Mouse (Mus musculus) embryonic facial prominence, embryonic 14.5 days (tissue): ENCODE results near the gene Olfr370. TPM values are rescaled to one million over a fixed set of nuclear protein-coding genes. Genes with fewer than 3 reads are reported as not detected.
"Not testable (repeated sequence)": the region's sequence is repeated elsewhere in the genome, so short reads cannot be mapped to it uniquely, and the experiment has no call there.

ENCODE experiments used
- ATAC-seq: fragments of 200-750 bp; cut with Nextera tagmentation; 2 replicates; pipeline ENCODE4 v1.8.0; 2017; ENCODE audit warnings: low read depth, moderate number of reproducible peaks, moderate TSS enrichment
- DNase-seq: peaks from one replicate; pipeline ENCODE4 v3.0.0-alpha.2; 2015; ENCODE audit warnings: low spot score
- H3K27ac ChIP-seq: fragments of 300-500 bp; sonication (generic); replicated peaks from 2 replicates; pipeline ENCODE4 v1.5.1; 2014; ENCODE audit warnings: low read depth, mild to moderate bottlenecking, low read length, moderate library complexity
- H3K27me3 ChIP-seq: fragments of 300-500 bp; sonication (generic); replicated peaks from 2 replicates; pipeline ENCODE4 v1.6.1; 2014; ENCODE audit warnings: low read length; ENCODE audit not compliant: control insufficient read depth, insufficient read depth
- H3K36me3 ChIP-seq: fragments of 300-500 bp; sonication (generic); 2 replicates; pipeline ENCODE4 v1.6.1; 2014; ENCODE audit warnings: low read length, mixed read lengths; ENCODE audit not compliant: control insufficient read depth, insufficient read depth
- H3K4me1 ChIP-seq: fragments of 300-500 bp; sonication (generic); 2 replicates; pipeline ENCODE4 v1.6.1; 2014; ENCODE audit warnings: antibody characterized with exemption, low read length; ENCODE audit not compliant: control insufficient read depth, insufficient read depth
- H3K4me2 ChIP-seq: fragments of 300-500 bp; sonication (generic); 2 replicates; pipeline ENCODE4 v1.6.1; 2014; ENCODE audit warnings: low read depth, mild to moderate bottlenecking, low read length, moderate library complexity, mixed read lengths
- H3K4me3 ChIP-seq: fragments of 300-500 bp; sonication (generic); 2 replicates; pipeline ENCODE4 v1.5.1; 2014; ENCODE audit warnings: low read depth, mild to moderate bottlenecking, low read length
- H3K9ac ChIP-seq: fragments of 300-500 bp; sonication (generic); 2 replicates; pipeline ENCODE4 v1.6.1; 2014; ENCODE audit warnings: low read depth, mild to moderate bottlenecking, low read length, moderate library complexity, mixed read lengths
- H3K9me3 ChIP-seq: fragments of 300-500 bp; sonication (generic); 2 replicates; pipeline ENCODE4 v1.6.1; 2016; ENCODE audit warnings: low read length; ENCODE audit not compliant: control insufficient read depth
- WGBS: fragments of 180-500 bp; shearing (Covaris S2); extraction: QIAGEN DNeasy Blood & Tissue Kit; methylation state at CpG from one replicate; pipeline ENCODE4 v1.1.7; 2014; 5-methylcytosine and 5-hydroxymethylcytosine counted together
- polyA plus RNA-seq: library from polyadenylated mRNA; unstranded; fragments of >200 nt; fragmentation: Nextera tagmentation; extraction: Ambion mirVana; gene quantifications from 2 replicates; pipeline ENCODE4 v1.2.1, GENCODE M21; 2014

Olfr370 gene
- polyA plus RNA-seq, 1 experiment from 2014 or later: 0.19 TPM

GRCm38 (mm10) chr8:83566469-83567395, 31.2 kb downstream of the Olfr370 start, which contains the start of gene Ndufb7:
Ndufb7 (plus strand) TSS chr8:83566671.
- peak within 1 kb of the TSS; percentile 66 for H3K4me3 ChIP-seq
- H3K9ac ChIP-seq: peak within 1 kb of the TSS; percentile 78
- peaks cover 23% of the 10 kb centered on the region for H3K36me3 ChIP-seq
- H3K4me1 ChIP-seq: no peaks in the 10 kb centered on the region; the same call in none of the 2 replicates
- H3K4me2 ChIP-seq: peak within 1 kb of the TSS; percentile 74
- ATAC-seq (peak; percentile 87), DNase-seq (peak; percentile 93)
- H3K9me3 ChIP-seq: no peaks in the 10 kb centered on the region
- no peak within 1 kb of the TSS; the same call in 1 of the 2 replicates for H3K27ac ChIP-seq
- under 1% methylated on average over 39 of the region's 48 CpGs for WGBS
- H3K27me3 ChIP-seq: no peaks in the 10 kb centered on the region

- H3K4me2 ChIP-seq: peak overlapping the region; percentile 74
- no peaks in the 10 kb centered on the region for H3K27me3 ChIP-seq
- no peaks in the 10 kb centered on the region for H3K9me3 ChIP-seq
- ATAC-seq: no peak
- H3K4me3 ChIP-seq: peak overlapping the region; percentile 66
- no peak for DNase-seq
- H3K4me1 ChIP-seq: no peaks in the 10 kb centered on the region; the same call in none of the 2 replicates
- H3K36me3 ChIP-seq: peaks cover 32% of the 10 kb centered on the region
- 50% methylated on average over 3 of the region's 3 CpGs for WGBS
- no peak overlapping the region for H3K27ac ChIP-seq
- peak overlapping the region; percentile 78 for H3K9ac ChIP-seq
Measured at GRCm38 (mm10) chr8:83567668-83568067, 32.1 kb downstream of the Olfr370 start.

GRCm38 (mm10) chr8:83568128-83568527, 32.5 kb downstream of the Olfr370 start:
- Histone ChIP-seq H3K9ac (peak overlapping the region; percentile 78), H3K4me2 (no peak overlapping the region; the same call in 1 of the 2 replicates), H3K27ac (no peak overlapping the region), H3K4me3 (no peak overlapping the region), H3K9me3 (no peaks in the 10 kb centered on the region), H3K36me3 (peaks cover 37% of the 10 kb centered on the region), H3K4me1 (no peaks in the 10 kb centered on the region; the same call in none of the 2 replicates), H3K27me3 (no peaks in the 10 kb centered on the region)
- WGBS: 61% methylated on average over 5 of the region's 5 CpGs
- ATAC-seq (no peak), DNase-seq (no peak)

- no peaks in the 10 kb centered on the region for H3K9me3 ChIP-seq
- H3K36me3 ChIP-seq: peaks cover 43% of the 10 kb centered on the region
- no peak for ATAC-seq
- 74% methylated on average over 5 of the region's 5 CpGs for WGBS
- H3K4me3 ChIP-seq: no peak overlapping the region
- H3K27ac ChIP-seq: no peak overlapping the region
- H3K4me2 ChIP-seq: no peak overlapping the region
- no peak for DNase-seq
- no peaks in the 10 kb centered on the region; the same call in none of the 2 replicates for H3K4me1 ChIP-seq
- no peaks in the 10 kb centered on the region for H3K27me3 ChIP-seq
- H3K9ac ChIP-seq: no peak overlapping the region; the same call in 1 of the 2 replicates
Measured at GRCm38 (mm10) chr8:83568755-83569154, 33.2 kb downstream of the Olfr370 start.

GRCm38 (mm10) chr8:83569165-83569564, 33.6 kb downstream of the Olfr370 start:
- Histone ChIP-seq H3K9ac (no peak overlapping the region; the same call in 1 of the 2 replicates), H3K9me3 (no peaks in the 10 kb centered on the region), H3K36me3 (peaks cover 47% of the 10 kb centered on the region), H3K27ac (no peak overlapping the region), H3K4me3 (no peak overlapping the region), H3K27me3 (no peaks in the 10 kb centered on the region), H3K4me1 (no peaks in the 10 kb centered on the region; the same call in none of the 2 replicates), H3K4me2 (no peak overlapping the region)
- ATAC-seq (no peak), DNase-seq (no peak)
- 74% methylated on average over 4 of the region's 4 CpGs for WGBS

DNA sequence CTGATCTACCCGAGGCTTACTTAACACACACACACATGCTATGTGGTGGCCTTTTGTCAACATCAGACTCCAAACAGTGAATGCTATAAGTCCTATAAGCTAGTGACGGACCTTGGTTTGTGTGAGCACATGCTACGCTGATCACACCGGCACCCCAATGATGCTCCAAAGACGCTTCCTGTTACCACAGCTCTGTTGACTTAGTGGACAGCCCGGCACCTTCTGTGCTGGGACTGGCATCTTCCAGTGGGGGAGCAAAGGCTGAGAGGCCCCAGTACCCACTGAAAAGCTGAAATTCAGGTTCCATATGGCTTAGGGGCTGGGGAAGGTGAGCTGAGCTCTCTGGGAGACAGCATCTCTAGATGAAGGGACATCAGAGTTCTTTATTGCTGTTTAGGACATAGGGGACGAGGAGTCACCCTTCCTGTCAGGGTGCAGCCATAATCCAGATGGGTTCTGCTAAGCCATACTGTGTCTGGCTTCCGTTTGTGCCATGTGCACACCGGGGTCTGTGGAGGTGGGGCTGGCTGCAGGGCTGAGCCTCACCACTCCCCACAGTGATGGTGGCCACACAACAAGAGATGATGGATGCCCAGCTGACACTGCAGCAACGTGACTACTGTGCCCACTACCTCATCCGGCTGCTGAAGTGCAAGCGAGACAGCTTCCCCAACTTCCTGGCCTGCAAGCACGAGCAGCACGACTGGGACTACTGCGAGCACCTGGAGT, 34.9 kb downstream of the Olfr370 start:
- Histone ChIP-seq H3K36me3 (peaks cover 49% of the 10 kb centered on the region), H3K9me3 (no peaks in the 10 kb centered on the region), H3K4me2 (no peak overlapping the region), H3K4me3 (no peak overlapping the region), H3K27me3 (no peaks in the 10 kb centered on the region), H3K9ac (no peak overlapping the region), H3K27ac (no peak overlapping the region), H3K4me1 (peaks cover under 1% of the 10 kb centered on the region)
- 86% methylated on average over 13 of the region's 15 CpGs for WGBS
- ATAC-seq (no peak), DNase-seq (no peak)

GRCm38 (mm10) chr8:83571001-83571340, 35.4 kb downstream of the Olfr370 start:
- WGBS: 93% methylated on average over 3 of the region's 7 CpGs
- not testable (repeated sequence) for H3K4me2 ChIP-seq, H3K9ac ChIP-seq, H3K27me3 ChIP-seq, DNase-seq, H3K9me3 ChIP-seq, H3K4me1 ChIP-seq, H3K27ac ChIP-seq, H3K4me3 ChIP-seq, ATAC-seq
- H3K36me3 ChIP-seq: peaks cover 49% of the 10 kb centered on the region

- ATAC-seq: no peak
- peaks cover 10% of the 10 kb centered on the region for H3K4me1 ChIP-seq
- WGBS: 94% methylated on average over 8 of the region's 10 CpGs
- no peak for DNase-seq
- H3K4me3 ChIP-seq: no peak overlapping the region
- H3K9me3 ChIP-seq: no peaks in the 10 kb centered on the region
- peaks cover 49% of the 10 kb centered on the region for H3K36me3 ChIP-seq
- no peak overlapping the region for H3K4me2 ChIP-seq
- no peak overlapping the region for H3K9ac ChIP-seq
- H3K27me3 ChIP-seq: no peaks in the 10 kb centered on the region
- no peak overlapping the region for H3K27ac ChIP-seq
Measured at GRCm38 (mm10) chr8:83571791-83572190, 36.2 kb downstream of the Olfr370 start.
